Mouse (Mus musculus): ENCODE data around the gene Zfp69.

- TF ChIP-seq CTCF (IDR thresholded peaks at IDR 0.05; ENCODE audit: low read depth, low read length) (no peak), TAL1 (conservative IDR thresholded peaks at IDR 0.05; ENCODE audit: low read depth, low read length) (no peak), GATA1 (IDR thresholded peaks at IDR 0.05; ENCODE audit: borderline replicate concordance, low read length) (no peak), POLR2AphosphoS5 (IDR thresholded peaks at IDR 0.05; ENCODE audit: insufficient replicate concordance, low read depth, low read length) (no peak; the same call in 1 of the 2 replicates), GATA2 (IDR thresholded peaks at IDR 0.05; ENCODE audit: borderline replicate concordance, low read depth, low read length) (no peak)
These were observed 26.8 kb downstream of the Zfp69 start, which contains the start of gene Exo5 for GRCm38 (mm10) chr4:120924554-120925299.
